8 mouse cellular contexts compared by ENCODE assay signal in the genomic region with DNA sequence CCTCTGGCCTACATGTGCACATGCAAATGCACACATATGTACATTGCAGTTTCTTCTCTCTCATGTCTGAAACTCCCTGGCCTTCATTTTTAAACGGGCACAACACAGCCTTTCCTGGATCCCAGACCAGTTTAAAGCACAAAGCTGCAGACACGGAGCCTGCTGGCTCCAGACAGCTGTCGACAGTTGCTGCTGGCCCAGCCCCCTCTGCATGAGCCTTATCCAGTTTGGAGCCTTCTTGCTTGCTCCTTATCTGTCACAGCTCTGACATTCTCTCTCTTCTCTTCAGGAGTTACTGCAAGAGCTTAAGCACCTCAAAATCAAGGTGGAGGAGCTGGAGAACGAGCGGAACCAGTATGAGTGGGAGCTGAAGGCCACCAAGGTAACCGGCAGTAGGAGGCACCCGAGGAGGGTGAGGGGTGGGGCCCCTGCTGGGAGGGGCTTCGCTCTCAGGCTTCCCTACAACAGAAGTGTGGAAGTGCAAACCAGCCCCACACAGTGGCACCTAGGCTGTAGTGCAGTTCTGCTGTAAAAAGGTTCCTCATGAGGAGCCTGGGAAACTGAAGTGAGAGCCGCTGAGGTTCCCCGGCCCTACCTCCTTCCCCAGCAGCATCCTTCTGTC. TPM values are rescaled to one million over a fixed set of nuclear protein-coding genes. Genes with fewer than 3 reads are reported as not detected.
DNase-seq lines count a peak whose midpoint lies in the region; TF ChIP-seq lines count a peak whose summit lies in the region.

No protein-coding gene starts in this region.

- TF ChIP-seq POLR2A in cortical plate, adult 2 months (IDR thresholded peaks at IDR 0.05; ENCODE audit: extremely low read depth, insufficient read depth, low read length) = no peak

- no peak overlapping the region for H3K27ac ChIP-seq in cortical plate, adult 2 months (ENCODE audit: insufficient read depth, low read length)
- peak overlapping the region; percentile 33 for H3K27ac ChIP-seq in left cerebral cortex, adult 2 months

- intact Hi-C loops in gastrocnemius, postnatal 14 days (cut with DNase I; ENCODE audit: low total_unique reads) = loop anchor here (5.0 kb wide), 1 partner anchor 46 kb away; no protein-coding TSS in a partner anchor
- intact Hi-C loops in left cerebral cortex, adult 2 months (cut with DNase I) = loop anchor here (2.0 kb wide), 1 partner anchor 48 kb away; no protein-coding TSS in a partner anchor

- peak; percentile 82 for DNase-seq in T-cell, adult 2 months (ENCODE audit: low spot score)
- DNase-seq in gastrocnemius, postnatal 14 days = peak; percentile 77
- DNase-seq in induced T-regulatory cell, adult 2 months (ENCODE audit: low read depth) = peak; percentile 89
- DNase-seq in left cerebral cortex, adult 2 months (ENCODE audit: extremely low spot score in 1 of 2, low spot score in 2 of 2) = peak; percentile 60 to 78
- peak; percentile 86 to 92 for DNase-seq in lung, postnatal 4 days
- DNase-seq in retina, postnatal 7 days (ENCODE audit: low read depth, low spot score) = peak; percentile 50
- peak; percentile 91 for DNase-seq in thymus, postnatal 4 days

- H3K4me1 ChIP-seq in cortical plate, adult 2 months (ENCODE audit: control insufficient read depth, insufficient read depth, low read length) = no peaks in the 10 kb centered on the region; the same call in 1 of the 2 replicates

- peak; percentile 53 for TF ChIP-seq CTCF in cortical plate, adult 2 months (IDR thresholded peaks at IDR 0.05; ENCODE audit: extremely low read depth, insufficient read depth, low read length)
- peak; percentile 74 for TF ChIP-seq CTCF in left cerebral cortex, adult 2 months (IDR thresholded peaks at IDR 0.05)

- H3K4me3 ChIP-seq in cortical plate, adult 2 months (ENCODE audit: insufficient read depth, low read length) = no peak overlapping the region; the same call in 1 of the 2 replicates
- H3K4me3 ChIP-seq in left cerebral cortex, adult 2 months = peak overlapping the region; percentile 16

RNA-seq across cellular contexts. Expression of a gene that starts 49.2 kb away (rescaled TPM):
- polyA plus RNA-seq in cortical plate, adult 2 months (2012; rRNA removed) = 0.19 and 0.23 TPM in 2 replicates
- total RNA-seq in gastrocnemius, postnatal 14 days (2021) = under 1 TPM in 1 of 2 experiments, not detected in 1; 0.35 TPM
- not detected for total RNA-seq in left cerebral cortex, adult 2 months (2021)
